Mouse (Mus musculus) lung, embryonic 15.5 days (tissue): Measurements from ENCODE around the gene Bicc1. TPM values are rescaled to one million over a fixed set of nuclear protein-coding genes. Genes with fewer than 3 reads are reported as not detected.

Experiments used
- ATAC-seq: fragments of 200-750 bp; cut with Nextera tagmentation; 2 replicates; pipeline ENCODE4 v1.8.0; 2017; ENCODE audit warnings: moderate number of reproducible peaks, borderline replicate concordance; ENCODE audit not compliant: low FRiP score, low TSS enrichment; ENCODE audit errors: extremely low read depth
- H3K27ac ChIP-seq: fragments of 300-500 bp; sonication (generic); 2 replicates; pipeline ENCODE4 v1.5.1; 2015; ENCODE audit warnings: moderate library complexity, mild to moderate bottlenecking, inconsistent platforms
- H3K27me3 ChIP-seq: fragments of 300-500 bp; sonication (generic); 2 replicates; pipeline ENCODE4 v1.6.1; 2015; ENCODE audit warnings: inconsistent platforms
- H3K36me3 ChIP-seq: fragments of 300-500 bp; sonication (generic); 2 replicates; pipeline ENCODE4 v1.6.1; 2015; ENCODE audit warnings: inconsistent platforms
- H3K4me1 ChIP-seq: fragments of 300-500 bp; sonication (generic); 2 replicates; pipeline ENCODE4 v1.6.1; 2015; ENCODE audit warnings: inconsistent platforms
- H3K4me2 ChIP-seq: fragments of 300-500 bp; sonication (generic); 2 replicates; pipeline ENCODE4 v1.6.1; 2015; ENCODE audit warnings: inconsistent platforms, mild to moderate bottlenecking, moderate library complexity
- H3K4me3 ChIP-seq: fragments of 300-500 bp; sonication (generic); 2 replicates; pipeline ENCODE4 v1.5.1; 2015; ENCODE audit warnings: mild to moderate bottlenecking, inconsistent platforms
- H3K9ac ChIP-seq: fragments of 300-500 bp; sonication (generic); 2 replicates; pipeline ENCODE4 v1.6.1; 2015; ENCODE audit warnings: inconsistent platforms
- H3K9me3 ChIP-seq: fragments of 300-500 bp; sonication (generic); 2 replicates; pipeline ENCODE4 v1.6.1; 2016; ENCODE audit warnings: inconsistent platforms
- WGBS: fragments of 180-500 bp; shearing (Covaris S2); methylation state at CpG from one replicate; pipeline ENCODE4 v1.1.7; 2015; 5-methylcytosine and 5-hydroxymethylcytosine counted together
- polyA plus RNA-seq: library from polyadenylated mRNA; unstranded; fragments of >200 nt; fragmentation: Nextera tagmentation; extraction: Ambion mirVana; gene quantifications from 2 replicates; pipeline ENCODE4 v1.2.1, GENCODE M21; 2015

The Bicc1 gene
- polyA plus RNA-seq, 1 experiment from 2014 or later, result 20.7 TPM

- Histone ChIP-seq H3K4me1 (peaks cover 18% of the 10 kb centered on the region), H3K9ac (no peak overlapping the region), H3K27ac (no peak overlapping the region), H3K4me3 (no peak overlapping the region), H3K4me2 (no peak overlapping the region), H3K27me3 (no peaks in the 10 kb centered on the region), H3K36me3 (no peaks in the 10 kb centered on the region), H3K9me3 (no peaks in the 10 kb centered on the region)
- WGBS, result 53% methylated on average over 19 of the region's 19 CpGs
- no peak for ATAC-seq
Observed at GRCm38 (mm10) chr10:71009771-71010496, 149.6 kb downstream of the Bicc1 start.

- 63% methylated on average over 11 of the region's 11 CpGs for WGBS
- peak; percentile 11; the same call in 1 of the 2 replicates for ATAC-seq
- Histone ChIP-seq H3K9me3 (no peaks in the 10 kb centered on the region), H3K27me3 (no peaks in the 10 kb centered on the region), H3K4me3 (no peak overlapping the region), H3K4me2 (no peak overlapping the region), H3K36me3 (no peaks in the 10 kb centered on the region), H3K9ac (no peak overlapping the region), H3K4me1 (peaks cover 18% of the 10 kb centered on the region), H3K27ac (no peak overlapping the region)
Observed at GRCm38 (mm10) chr10:71008721-71009120, 150.8 kb downstream of the Bicc1 start.

- no peak overlapping the region for H3K4me2 ChIP-seq
- H3K27ac ChIP-seq, result peak overlapping the region; percentile 25; the same call in 1 of the 2 replicates
Observed at GRCm38 (mm10) chr10:71007956-71008355, 151.5 kb downstream of the Bicc1 start.

GRCm38 (mm10) chr10:71007516-71007915 is 152.0 kb downstream of the Bicc1 start:
- Histone ChIP-seq H3K9ac (no peak overlapping the region), H3K36me3 (no peaks in the 10 kb centered on the region), H3K4me2 (no peak overlapping the region), H3K9me3 (no peaks in the 10 kb centered on the region), H3K27me3 (no peaks in the 10 kb centered on the region), H3K4me3 (no peak overlapping the region), H3K4me1 (peaks cover 18% of the 10 kb centered on the region), H3K27ac (no peak overlapping the region)
- ATAC-seq, result 0 out of 2 replicates have a peak, but pooled peaks have one; percentile 46
- 56% methylated on average over 5 of the region's 5 CpGs for WGBS

More at GRCm38 (mm10) chr10:71007956-71008355, 151.5 kb downstream of the Bicc1 start:
- H3K4me1 ChIP-seq, result peaks cover 18% of the 10 kb centered on the region
- H3K27me3 ChIP-seq, result no peaks in the 10 kb centered on the region
- no peak overlapping the region for H3K9ac ChIP-seq
- ATAC-seq, result peak; percentile 85
- H3K4me3 ChIP-seq, result no peak overlapping the region
- whole genome bisulfite sequencing, result 41% methylated on average over 9 of the region's 9 CpGs
- no peaks in the 10 kb centered on the region for H3K36me3 ChIP-seq
- no peaks in the 10 kb centered on the region for H3K9me3 ChIP-seq

GRCm38 (mm10) chr10:71007001-71007400 is 152.5 kb downstream of the Bicc1 start:
- Histone ChIP-seq H3K4me2 (no peak overlapping the region), H3K4me3 (no peak overlapping the region), H3K4me1 (peaks cover 18% of the 10 kb centered on the region), H3K36me3 (no peaks in the 10 kb centered on the region), H3K9me3 (no peaks in the 10 kb centered on the region), H3K27ac (no peak overlapping the region), H3K27me3 (no peaks in the 10 kb centered on the region), H3K9ac (no peak overlapping the region)
- no peak for ATAC-seq
- 85% methylated on average over 3 of the region's 3 CpGs for WGBS

- H3K27me3 ChIP-seq, result no peaks in the 10 kb centered on the region
- ATAC-seq, result no peak
- 80% methylated on average over 2 of the region's 2 CpGs for WGBS
- H3K9ac ChIP-seq, result no peak overlapping the region
- no peak overlapping the region for H3K27ac ChIP-seq
- no peak overlapping the region for H3K4me2 ChIP-seq
- H3K9me3 ChIP-seq, result no peaks in the 10 kb centered on the region
- no peaks in the 10 kb centered on the region for H3K36me3 ChIP-seq
- no peak overlapping the region for H3K4me3 ChIP-seq
- H3K4me1 ChIP-seq, result peaks cover 3% of the 10 kb centered on the region
Observed at GRCm38 (mm10) chr10:71002871-71003270, 156.6 kb downstream of the Bicc1 start.

GRCm38 (mm10) chr10:71002186-71002585 is 157.3 kb downstream of the Bicc1 start:
- H3K27me3 ChIP-seq, result no peaks in the 10 kb centered on the region
- no peak overlapping the region for H3K4me3 ChIP-seq
- WGBS, result 93% methylated on average over 4 of the region's 4 CpGs
- H3K27ac ChIP-seq, result no peak overlapping the region
- H3K4me1 ChIP-seq, result peaks cover 3% of the 10 kb centered on the region; the same call in 1 of the 2 replicates
- no peak for ATAC-seq
- H3K4me2 ChIP-seq, result no peak overlapping the region
- no peak overlapping the region for H3K9ac ChIP-seq
- H3K36me3 ChIP-seq, result no peaks in the 10 kb centered on the region
- H3K9me3 ChIP-seq, result no peaks in the 10 kb centered on the region

- WGBS, result 43% methylated on average over 4 of the region's 4 CpGs
- H3K9me3 ChIP-seq, result no peaks in the 10 kb centered on the region
- no peak overlapping the region for H3K9ac ChIP-seq
- H3K4me3 ChIP-seq, result no peak overlapping the region
- no peaks in the 10 kb centered on the region for H3K36me3 ChIP-seq
- no peak overlapping the region for H3K4me2 ChIP-seq
- no peak for ATAC-seq
- H3K4me1 ChIP-seq, result no peaks in the 10 kb centered on the region
- H3K27ac ChIP-seq, result no peak overlapping the region
- H3K27me3 ChIP-seq, result no peaks in the 10 kb centered on the region
Observed at GRCm38 (mm10) chr10:70998136-70998535, 161.4 kb downstream of the Bicc1 start.

- H3K36me3 ChIP-seq, result no peaks in the 10 kb centered on the region
- no peak overlapping the region for H3K4me2 ChIP-seq
- H3K27me3 ChIP-seq, result no peaks in the 10 kb centered on the region
- no peaks in the 10 kb centered on the region for H3K9me3 ChIP-seq
- H3K9ac ChIP-seq, result no peak overlapping the region
- H3K4me3 ChIP-seq, result no peak overlapping the region
- no peak overlapping the region for H3K27ac ChIP-seq
- H3K4me1 ChIP-seq, result no peaks in the 10 kb centered on the region
- 94% methylated on average over 9 of the region's 9 CpGs for WGBS
- ATAC-seq, result no peak
Observed at GRCm38 (mm10) chr10:70996051-70996450, 163.4 kb downstream of the Bicc1 start.

- no peaks in the 10 kb centered on the region for H3K36me3 ChIP-seq
- WGBS, result 97% methylated on average over 2 of the region's 2 CpGs
Observed at GRCm38 (mm10) chr10:70994135-70994497, 165.4 kb downstream of the Bicc1 start.

GRCm38 (mm10) chr10:70993497-70994134 is 165.9 kb downstream of the Bicc1 start:
- Histone ChIP-seq H3K27me3 (no peaks in the 10 kb centered on the region), H3K36me3 (no peaks in the 10 kb centered on the region), H3K4me2 (no peak overlapping the region), H3K9me3 (no peaks in the 10 kb centered on the region), H3K9ac (no peak overlapping the region), H3K27ac (no peak overlapping the region), H3K4me1 (no peaks in the 10 kb centered on the region), H3K4me3 (no peak overlapping the region)
- no peak for ATAC-seq
- WGBS, result 69% methylated on average over 6 of the region's 6 CpGs

More at GRCm38 (mm10) chr10:70994135-70994497, 165.4 kb downstream of the Bicc1 start:
- no peak for ATAC-seq
- no peak overlapping the region for H3K4me2 ChIP-seq
- H3K9ac ChIP-seq, result no peak overlapping the region
- H3K4me3 ChIP-seq, result no peak overlapping the region
- no peaks in the 10 kb centered on the region for H3K4me1 ChIP-seq
- no peaks in the 10 kb centered on the region for H3K27me3 ChIP-seq
- no peak overlapping the region for H3K27ac ChIP-seq
- H3K9me3 ChIP-seq, result no peaks in the 10 kb centered on the region

GRCm38 (mm10) chr10:70987396-70987795 is 172.1 kb downstream of the Bicc1 start:
- no peaks in the 10 kb centered on the region for H3K27me3 ChIP-seq
- no peak overlapping the region for H3K4me3 ChIP-seq
- no peak overlapping the region for H3K27ac ChIP-seq
- H3K36me3 ChIP-seq, result no peaks in the 10 kb centered on the region
- no peaks in the 10 kb centered on the region for H3K9me3 ChIP-seq
- no peak overlapping the region for H3K9ac ChIP-seq
- ATAC-seq, result no peak
- H3K4me2 ChIP-seq, result no peak overlapping the region
- no peaks in the 10 kb centered on the region for H3K4me1 ChIP-seq
- WGBS, result 59% methylated on average over 5 of the region's 5 CpGs
